Mouse (Mus musculus): ENCODE results near the gene Slc5a4a.

Gene Slc5a4a

GRCm38 (mm10) chr10:76217056-76217455 is 69.8 kb downstream of the Slc5a4a start:
- no peak for DNase-seq (ENCODE audit: low read depth, low spot score)

- no peak for DNase-seq (ENCODE audit: low read depth, low spot score)
Measured at GRCm38 (mm10) chr10:76218240-76218639, 71.0 kb downstream of the Slc5a4a start.

GRCm38 (mm10) chr10:76225944-76226343 is 78.7 kb downstream of the Slc5a4a start:
- no peak for DNase-seq (ENCODE audit: low read depth, low spot score)

DNA sequence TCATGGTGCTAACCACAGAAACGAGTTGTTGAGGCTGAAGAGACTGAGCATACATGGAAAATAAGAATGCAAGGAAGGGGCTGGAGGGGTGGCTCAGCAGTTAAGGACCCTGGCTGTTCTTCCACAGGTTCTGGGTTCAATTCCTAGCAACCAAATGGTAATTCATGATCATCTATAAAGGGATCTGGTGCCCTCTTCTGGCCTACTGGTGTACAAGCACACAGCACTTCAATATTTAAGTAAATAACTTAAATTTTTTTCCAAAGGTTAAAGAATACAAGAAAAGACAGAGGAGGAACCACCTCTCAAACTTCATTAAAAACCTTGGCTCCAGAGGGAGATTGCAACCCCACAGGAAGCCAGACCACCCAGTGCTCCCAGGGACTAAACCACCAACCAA is 82.4 kb downstream of the Slc5a4a start:
- no peak for DNase-seq (ENCODE audit: low read depth, low spot score)

DNA sequence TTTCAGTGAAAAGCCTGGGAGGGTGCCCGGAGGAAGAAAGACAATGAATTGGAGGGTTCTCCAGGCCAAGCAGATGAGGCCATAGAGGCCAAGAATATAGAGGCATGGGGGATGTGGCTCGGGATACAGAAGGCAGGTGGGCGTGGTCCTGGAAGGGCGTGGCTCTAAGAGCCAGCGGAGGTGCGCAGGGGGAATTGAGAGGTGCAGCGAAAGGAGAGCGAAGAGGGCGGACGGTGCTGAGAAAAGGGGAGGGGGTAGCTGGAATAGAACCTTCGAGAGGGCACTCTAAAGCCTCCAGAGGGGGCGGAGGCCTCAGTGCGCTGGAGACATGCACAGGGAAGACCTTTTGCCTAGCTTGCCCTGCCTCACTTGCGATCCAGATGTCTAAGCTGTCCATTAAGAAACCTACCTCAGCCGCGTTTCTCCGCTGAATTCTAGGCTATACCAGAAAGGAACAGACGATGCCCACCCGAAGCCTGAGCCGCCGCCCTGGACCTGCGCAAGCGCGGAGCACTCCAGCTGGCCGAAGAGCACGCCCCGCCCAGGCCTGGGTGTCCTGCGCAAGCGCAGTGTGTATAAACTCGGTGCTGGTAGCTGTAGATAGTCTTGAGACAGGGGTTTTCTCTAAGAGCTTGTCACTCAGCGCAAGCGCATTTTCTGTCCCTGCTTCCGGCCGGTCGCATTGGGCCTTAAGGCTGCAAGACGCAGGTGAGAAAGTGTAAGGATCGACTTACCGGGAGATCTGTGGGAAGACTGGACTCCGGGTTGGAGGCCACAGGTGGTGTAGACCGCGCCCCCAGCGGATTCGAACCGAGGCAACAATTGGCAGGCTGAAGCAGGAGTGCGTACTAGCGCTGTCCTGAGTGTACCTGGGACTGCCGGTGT is 90.3 kb downstream of the Slc5a4a start, which contains the start of gene Prmt2:
Gene Prmt2, minus strand, starts transcription at position 525 of the 885 bp plus-strand sequence.
- DNase-seq (ENCODE audit: low read depth, low spot score), result peak; percentile 88
